Mouse (Mus musculus): Measurements from ENCODE around the gene Prkcg. TPM values are rescaled to one million over a fixed set of nuclear protein-coding genes. Genes with fewer than 3 reads are reported as not detected.

The Prkcg gene
- polyA plus RNA-seq (2014; fragmentation: Illumina TruSeq; extraction: RNeasy Lipid Tissue Mini Kit (QIAGEN cat#74804); ENCODE audit: low read depth, low replicate concordance) = 0.19 TPM

DNA sequence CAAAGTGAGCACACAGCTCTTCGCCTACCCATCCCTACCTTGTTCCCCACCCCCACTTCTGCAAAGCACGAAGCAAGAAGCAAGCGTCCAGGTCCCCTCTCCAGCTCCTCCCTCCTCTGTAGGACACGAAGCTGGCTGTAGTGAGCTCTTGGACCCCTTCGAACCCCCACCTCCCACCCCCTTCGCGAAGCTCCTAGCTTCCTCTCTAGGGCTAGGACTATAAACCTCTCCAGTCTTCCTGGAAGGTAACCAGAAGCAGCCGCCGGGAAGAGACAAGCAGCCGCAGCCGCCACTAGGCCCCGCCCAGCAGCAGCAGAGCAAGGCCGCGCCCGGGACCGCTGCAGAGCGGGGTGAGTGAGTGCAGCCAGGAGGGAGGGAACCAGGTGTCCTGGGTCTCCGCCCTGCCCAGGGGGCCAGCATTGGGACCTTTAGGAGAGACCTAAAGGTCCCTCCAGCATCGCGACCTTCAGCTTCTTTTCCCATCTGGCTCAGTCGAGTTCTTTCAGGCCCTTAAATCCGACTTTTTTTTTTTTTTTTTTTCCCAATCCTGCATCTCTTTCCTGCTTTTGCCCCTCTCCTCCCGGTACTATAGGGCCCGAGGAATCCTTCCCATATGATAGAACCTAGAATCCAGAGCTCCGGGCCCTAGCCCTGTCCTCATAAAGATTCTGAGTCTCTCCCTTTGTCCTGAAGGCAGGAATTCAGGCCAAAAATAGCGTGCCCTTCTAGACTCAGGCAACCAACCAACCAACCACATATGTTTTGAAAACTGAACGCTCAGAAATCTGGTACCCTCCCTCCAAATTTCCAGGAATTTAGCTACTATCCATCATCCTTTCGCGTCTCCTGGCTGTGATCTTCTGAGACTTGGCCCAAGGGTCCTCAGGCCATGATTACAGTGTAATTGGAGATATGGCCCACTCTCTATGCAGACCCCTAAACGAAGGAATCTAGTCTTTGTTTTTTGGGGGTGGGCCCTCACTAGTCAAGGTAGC is at the start of gene Prkcg, which contains the start of gene Myadm:
Gene Prkcg (plus strand): TSS at position 204 of the 995 bp plus-strand sequence.
Gene Myadm (plus strand): TSS at position 105 of the 995 bp plus-strand sequence.

DNA sequence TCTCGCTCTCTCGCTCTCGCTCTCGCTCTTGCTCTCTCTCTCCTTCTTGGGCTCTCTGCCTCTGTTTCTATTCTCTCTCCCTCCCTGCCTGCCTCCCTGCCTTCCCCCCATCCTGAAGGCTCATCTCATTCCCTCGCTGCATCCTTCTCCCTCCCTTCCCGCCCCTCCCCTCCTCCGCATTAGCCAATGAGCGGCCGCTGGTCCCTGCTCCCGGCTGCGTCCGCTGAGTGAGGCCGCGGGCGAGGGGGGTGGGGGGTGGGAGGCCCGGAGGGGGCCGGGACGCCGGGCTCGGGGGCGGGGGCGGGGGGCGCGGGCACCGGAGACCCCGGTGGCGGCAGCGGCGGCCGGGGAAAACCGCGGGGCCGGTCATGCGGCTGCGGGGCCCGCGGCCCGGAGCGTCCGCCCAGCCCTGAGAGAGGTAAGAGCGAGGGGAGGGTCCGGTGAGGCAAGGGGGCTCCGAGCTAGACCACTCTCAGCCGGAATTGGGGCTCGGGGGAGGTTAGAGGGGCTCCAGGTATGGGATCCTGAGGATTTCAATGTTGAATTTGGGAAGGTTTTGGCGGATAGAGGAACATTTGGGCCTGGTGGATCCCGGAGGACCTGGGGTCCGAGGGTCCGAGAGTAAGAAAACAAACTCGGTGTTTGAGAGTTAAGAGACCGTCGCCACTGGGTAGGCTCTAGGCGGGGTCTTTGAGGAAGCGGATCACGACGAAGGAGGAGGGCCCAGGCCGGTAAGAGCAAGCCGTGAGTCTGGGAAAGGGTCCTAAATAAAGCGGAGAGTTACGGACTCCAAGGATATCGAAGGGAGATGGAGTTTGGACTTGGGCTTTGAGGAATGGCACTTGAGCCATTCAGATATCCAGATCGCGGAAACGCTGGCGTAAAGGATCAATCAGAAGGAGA is 43.9 kb downstream of the Prkcg start, which contains the start of gene Cacng7:
Gene Cacng7 (plus strand): TSS at position 337 of the 903 bp plus-strand sequence.

Other genes starting within 250 kb of the Prkcg start
- not detected for gene AU018091, start 120.0 kb upstream of the Prkcg start, polyA plus RNA-seq (2014; fragmentation: Illumina TruSeq; extraction: RNeasy Lipid Tissue Mini Kit (QIAGEN cat#74804); ENCODE audit: low read depth, low replicate concordance)
- gene Nlrp12, start 39.4 kb upstream of the Prkcg start, polyA plus RNA-seq (2014; fragmentation: Illumina TruSeq; extraction: RNeasy Lipid Tissue Mini Kit (QIAGEN cat#74804); ENCODE audit: low read depth, low replicate concordance) = 6.7 TPM
- 23.1 TPM for gene Myadm, start 99 bp upstream of the Prkcg start, polyA plus RNA-seq (2014; fragmentation: Illumina TruSeq; extraction: RNeasy Lipid Tissue Mini Kit (QIAGEN cat#74804); ENCODE audit: low read depth, low replicate concordance)
- gene Cacng7, start 43.8 kb downstream of the Prkcg start, polyA plus RNA-seq (2014; fragmentation: Illumina TruSeq; extraction: RNeasy Lipid Tissue Mini Kit (QIAGEN cat#74804); ENCODE audit: low read depth, low replicate concordance) = not detected
- gene Cacng8, start 101.5 kb downstream of the Prkcg start, polyA plus RNA-seq (2014; fragmentation: Illumina TruSeq; extraction: RNeasy Lipid Tissue Mini Kit (QIAGEN cat#74804); ENCODE audit: low read depth, low replicate concordance) = not detected
- not detected for gene Cacng6, start 135.0 kb downstream of the Prkcg start, polyA plus RNA-seq (2014; fragmentation: Illumina TruSeq; extraction: RNeasy Lipid Tissue Mini Kit (QIAGEN cat#74804); ENCODE audit: low read depth, low replicate concordance)
- gene Tarm1, start 213.4 kb downstream of the Prkcg start, polyA plus RNA-seq (2014; fragmentation: Illumina TruSeq; extraction: RNeasy Lipid Tissue Mini Kit (QIAGEN cat#74804); ENCODE audit: low read depth, low replicate concordance) = not detected

All from liver, adult 10 weeks (tissue).